Mouse (Mus musculus): ENCODE measurements at regions not wholly inside any gene's neighbourhood (a gene's known extent, or its start where the extent isn't known, plus 50 kb on each side); places are given as distances from the start of the nearest gene placed in this dataset.

DNA sequence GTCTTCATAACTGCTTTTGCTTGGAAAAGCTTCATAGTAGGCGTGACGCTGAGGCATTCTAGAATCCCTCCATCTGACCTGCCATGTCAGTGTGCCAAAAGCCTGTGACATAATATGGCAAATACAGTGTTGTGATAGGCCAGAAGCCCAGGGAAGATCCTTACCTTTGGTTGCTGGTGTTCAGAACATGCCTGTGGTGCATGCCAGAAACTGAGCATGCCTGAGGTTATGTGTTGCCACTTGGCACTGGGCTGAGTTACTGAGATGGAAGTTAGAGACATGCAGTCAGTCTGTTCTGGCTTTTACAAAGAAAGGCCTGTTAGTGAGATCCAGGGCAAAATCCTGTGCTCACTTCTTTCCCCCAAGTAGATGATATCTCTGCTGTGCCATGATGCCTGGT is 412.7 kb upstream of the Gm11042 start:
- TF ChIP-seq CEBPB (IDR thresholded peaks at IDR 0.05; ENCODE audit: insufficient read depth, poor library complexity, severe bottlenecking): no peak
- no peak for TF ChIP-seq POLR2A (IDR thresholded peaks at IDR 0.05; ENCODE audit: insufficient read length, low read depth)
